Mouse (Mus musculus): Measurements from ENCODE around the gene 5430403G16Rik. TPM values are rescaled to one million over a fixed set of nuclear protein-coding genes. Genes with fewer than 3 reads are reported as not detected.
"Not testable (repeated sequence)": the region's sequence is repeated elsewhere in the genome, so short reads cannot be mapped to it uniquely, and the experiment has no call there.

Gene 5430403G16Rik
- 0.84 TPM in 1 of 2 replicates, not detected in the other for total RNA-seq (2015; ENCODE audit: low replicate concordance)
- 0.26 TPM in 1 of 2 replicates, not detected in the other for total RNA-seq (2017; ENCODE audit: low replicate concordance)

- peak; percentile 95 for ATAC-seq (replicated peaks; ENCODE audit: low FRiP score, poor library complexity, severe bottlenecking)
These were observed at the start of gene 5430403G16Rik for GRCm38 (mm10) chr5:109690537-109691201. 5430403G16Rik (minus strand) TSS chr5:109691041.

GRCm38 (mm10) chr5:109717341-109717740 lies 26.5 kb upstream of the 5430403G16Rik start:
- ATAC-seq (replicated peaks; ENCODE audit: low FRiP score, poor library complexity, severe bottlenecking), result not testable (repeated sequence)

- not testable (repeated sequence) for ATAC-seq (replicated peaks; ENCODE audit: low FRiP score, poor library complexity, severe bottlenecking)
These were observed 544 bp upstream of the 5430403G16Rik start for GRCm38 (mm10) chr5:109691205-109691965.

- ATAC-seq (replicated peaks; ENCODE audit: low FRiP score, poor library complexity, severe bottlenecking), result no peak
These were observed 7.9 kb downstream of the 5430403G16Rik start for GRCm38 (mm10) chr5:109682921-109683320.

Other genes with a start within 250 kb of the 5430403G16Rik start
- 9.2 TPM in 1 of 2 replicates, not detected in the other for gene Crlf2, start 132.0 kb downstream of the 5430403G16Rik start, total RNA-seq (2015; ENCODE audit: low replicate concordance)
- gene Crlf2, start 132.0 kb downstream of the 5430403G16Rik start, total RNA-seq (2017; ENCODE audit: low replicate concordance), result 3.0 and 3.6 TPM in 2 replicates
- gene 4930522L14Rik, start 60.8 kb upstream of the 5430403G16Rik start, total RNA-seq (2015; ENCODE audit: low replicate concordance), result 4.2 and 6.1 TPM in 2 replicates
- 1.8 TPM in 1 of 2 replicates, not detected in the other for gene 4930522L14Rik, start 60.8 kb upstream of the 5430403G16Rik start, total RNA-seq (2017; ENCODE audit: low replicate concordance)
- 3.6 and 7.5 TPM in 2 replicates for gene Gm15446, start 232.4 kb upstream of the 5430403G16Rik start, total RNA-seq (2015; ENCODE audit: low replicate concordance)
- 2.5 and 5.5 TPM in 2 replicates for gene Gm15446, start 232.4 kb upstream of the 5430403G16Rik start, total RNA-seq (2017; ENCODE audit: low replicate concordance)

All from erythroid progenitor cell, adult 5-6 weeks (primary cell).